Mouse (Mus musculus): Measurements from ENCODE around the gene Tfrc. TPM values are rescaled to one million over a fixed set of nuclear protein-coding genes. Genes with fewer than 3 reads are reported as not detected.

Tfrc gene
- polyA plus RNA-seq, 1 experiment from 2014 or later: 32.7 TPM

- H3K36me3 ChIP-seq: peaks cover 78% of the 10 kb centered on the region
- no peak overlapping the region for H3K27ac ChIP-seq (replicated peaks)
- H3K4me3 ChIP-seq (replicated peaks): no peak overlapping the region
- ATAC-seq (ENCODE audit: low FRiP score): no peak
- 0 out of 2 replicates have a peak, but pooled peaks cover 4% of the 10 kb centered on the region for H3K4me1 ChIP-seq
- no peaks in the 10 kb centered on the region for H3K9me3 ChIP-seq (replicated peaks)
- no peak overlapping the region for H3K9ac ChIP-seq (replicated peaks)
- H3K4me2 ChIP-seq: no peak overlapping the region
- no peaks in the 10 kb centered on the region for H3K27me3 ChIP-seq (replicated peaks)
- WGBS: 83% methylated on average over 13 of the region's 13 CpGs
Measured at GRCm38 (mm10) chr16:32672861-32673560, 64.3 kb downstream of the Tfrc start.

- Histone ChIP-seq H3K27ac (replicated peaks) (no peak overlapping the region), H3K4me3 (replicated peaks) (no peak overlapping the region), H3K36me3 (peaks cover 80% of the 10 kb centered on the region), H3K9ac (replicated peaks) (no peak overlapping the region), H3K9me3 (replicated peaks) (no peaks in the 10 kb centered on the region), H3K27me3 (replicated peaks) (no peaks in the 10 kb centered on the region), H3K4me1 (0 out of 2 replicates have a peak, but pooled peaks cover 2% of the 10 kb centered on the region), H3K4me2 (no peak overlapping the region)
- WGBS: 93% methylated on average over 16 of the region's 17 CpGs
- no peak for ATAC-seq (ENCODE audit: low FRiP score)
Measured at GRCm38 (mm10) chr16:32674121-32674740, 65.5 kb downstream of the Tfrc start.

GRCm38 (mm10) chr16:32677040-32677700 is 68.5 kb downstream of the Tfrc start:
- H3K4me3 ChIP-seq (replicated peaks): no peak overlapping the region
- no peak overlapping the region for H3K27ac ChIP-seq (replicated peaks)
- H3K36me3 ChIP-seq: peaks cover 80% of the 10 kb centered on the region
- H3K9me3 ChIP-seq (replicated peaks): no peaks in the 10 kb centered on the region
- H3K9ac ChIP-seq (replicated peaks): no peak overlapping the region
- H3K4me1 ChIP-seq: 0 out of 2 replicates have a peak, but pooled peaks cover 2% of the 10 kb centered on the region
- WGBS: 86% methylated on average over 10 of the region's 10 CpGs
- ATAC-seq (ENCODE audit: low FRiP score): no peak
- no peaks in the 10 kb centered on the region for H3K27me3 ChIP-seq (replicated peaks)
- no peak overlapping the region for H3K4me2 ChIP-seq

GRCm38 (mm10) chr16:32677903-32678302 is 69.2 kb downstream of the Tfrc start:
- no peak overlapping the region for H3K27ac ChIP-seq (replicated peaks)

GRCm38 (mm10) chr16:32678812-32679211 is 70.1 kb downstream of the Tfrc start:
- H3K36me3 ChIP-seq: peaks cover 73% of the 10 kb centered on the region
- no peak overlapping the region for H3K4me3 ChIP-seq (replicated peaks)
- H3K4me2 ChIP-seq: no peak overlapping the region
- ATAC-seq (ENCODE audit: low FRiP score): no peak
- no peaks in the 10 kb centered on the region for H3K4me1 ChIP-seq
- H3K9ac ChIP-seq (replicated peaks): no peak overlapping the region
- H3K27ac ChIP-seq (replicated peaks): no peak overlapping the region
- 90% methylated on average over 14 of the region's 14 CpGs for WGBS
- no peaks in the 10 kb centered on the region for H3K9me3 ChIP-seq (replicated peaks)
- H3K27me3 ChIP-seq (replicated peaks): no peaks in the 10 kb centered on the region

More at GRCm38 (mm10) chr16:32677903-32678302, 69.2 kb downstream of the Tfrc start:
- H3K9ac ChIP-seq (replicated peaks): no peak overlapping the region
- H3K36me3 ChIP-seq: peaks cover 77% of the 10 kb centered on the region
- WGBS: 81% methylated on average over 14 of the region's 14 CpGs
- ATAC-seq (ENCODE audit: low FRiP score): no peak
- no peak overlapping the region for H3K4me2 ChIP-seq
- H3K9me3 ChIP-seq (replicated peaks): no peaks in the 10 kb centered on the region
- H3K27me3 ChIP-seq (replicated peaks): no peaks in the 10 kb centered on the region
- H3K4me1 ChIP-seq: no peaks in the 10 kb centered on the region
- H3K4me3 ChIP-seq (replicated peaks): no peak overlapping the region

- WGBS: 94% methylated on average over 16 of the region's 16 CpGs
- Histone ChIP-seq H3K27me3 (replicated peaks) (no peaks in the 10 kb centered on the region), H3K4me2 (no peak overlapping the region), H3K27ac (replicated peaks) (no peak overlapping the region), H3K4me1 (no peaks in the 10 kb centered on the region), H3K9me3 (replicated peaks) (no peaks in the 10 kb centered on the region), H3K4me3 (replicated peaks) (no peak overlapping the region), H3K36me3 (peaks cover 62% of the 10 kb centered on the region), H3K9ac (replicated peaks) (no peak overlapping the region)
- no peak for ATAC-seq (ENCODE audit: low FRiP score)
Measured at GRCm38 (mm10) chr16:32679976-32680375, 71.3 kb downstream of the Tfrc start.

- no peak overlapping the region for H3K9ac ChIP-seq (replicated peaks)
- no peak overlapping the region for H3K4me3 ChIP-seq (replicated peaks)
- no peaks in the 10 kb centered on the region for H3K27me3 ChIP-seq (replicated peaks)
- no peak overlapping the region for H3K4me2 ChIP-seq
- ATAC-seq (ENCODE audit: low FRiP score): no peak
- H3K36me3 ChIP-seq: peaks cover 53% of the 10 kb centered on the region
- WGBS: 92% methylated on average over 6 of the region's 6 CpGs
- H3K27ac ChIP-seq (replicated peaks): no peak overlapping the region
- H3K9me3 ChIP-seq (replicated peaks): no peaks in the 10 kb centered on the region
- H3K4me1 ChIP-seq: no peaks in the 10 kb centered on the region
Measured at GRCm38 (mm10) chr16:32680806-32681205, 72.1 kb downstream of the Tfrc start.

GRCm38 (mm10) chr16:32682194-32682593 is 73.5 kb downstream of the Tfrc start:
- Histone ChIP-seq H3K4me2 (no peak overlapping the region), H3K27me3 (replicated peaks) (no peaks in the 10 kb centered on the region), H3K4me1 (no peaks in the 10 kb centered on the region), H3K27ac (replicated peaks) (no peak overlapping the region), H3K9me3 (replicated peaks) (no peaks in the 10 kb centered on the region), H3K36me3 (peaks cover 40% of the 10 kb centered on the region), H3K4me3 (replicated peaks) (no peak overlapping the region), H3K9ac (replicated peaks) (no peak overlapping the region)
- WGBS: 34% methylated on average over 5 of the region's 5 CpGs
- ATAC-seq (ENCODE audit: low FRiP score): no peak

Other genes starting within 250 kb of the Tfrc start
- gene Tm4sf19, start 208.4 kb upstream of the Tfrc start, polyA plus RNA-seq (2015; fragmentation: Nextera tagmentation; extraction: Ambion mirVana): not detected in 2 replicates
- gene Tctex1d2, start 189.2 kb upstream of the Tfrc start, polyA plus RNA-seq (2015; fragmentation: Nextera tagmentation; extraction: Ambion mirVana): 39.6 and 41.5 TPM in 2 replicates
- gene Pcyt1a, start 178.0 kb upstream of the Tfrc start, polyA plus RNA-seq (2015; fragmentation: Nextera tagmentation; extraction: Ambion mirVana): 44.2 and 46.0 TPM in 2 replicates
- 0.13 and 7.8 TPM in 2 replicates for gene Slc51a, start 121.0 kb upstream of the Tfrc start, polyA plus RNA-seq (2015; fragmentation: Nextera tagmentation; extraction: Ambion mirVana)
- 0.20 TPM in 1 of 2 replicates, not detected in the other for gene Zdhhc19, start 112.7 kb upstream of the Tfrc start, polyA plus RNA-seq (2015; fragmentation: Nextera tagmentation; extraction: Ambion mirVana)
- gene Tnk2, start 35.0 kb downstream of the Tfrc start, polyA plus RNA-seq (2015; fragmentation: Nextera tagmentation; extraction: Ambion mirVana): 20.0 and 23.2 TPM in 2 replicates
- 0.14 and 0.24 TPM in 2 replicates for gene Muc4, start 127.0 kb downstream of the Tfrc start, polyA plus RNA-seq (2015; fragmentation: Nextera tagmentation; extraction: Ambion mirVana)
- not detected in 2 replicates for gene Muc20, start 188.5 kb downstream of the Tfrc start, polyA plus RNA-seq (2015; fragmentation: Nextera tagmentation; extraction: Ambion mirVana)
- gene Smbd1, start 201.6 kb downstream of the Tfrc start, polyA plus RNA-seq (2015; fragmentation: Nextera tagmentation; extraction: Ambion mirVana): not detected in 2 replicates